Mouse (Mus musculus): ENCODE results near the gene Cobl.

Cobl gene

GRCm38 (mm10) chr11:12444215-12444614 is 20.5 kb downstream of the Cobl start:
- no peak for DNase-seq (ENCODE audit: low read depth)

- no peak for DNase-seq (ENCODE audit: low read depth)
Observed at GRCm38 (mm10) chr11:12443614-12444013, 21.1 kb downstream of the Cobl start.

DNA sequence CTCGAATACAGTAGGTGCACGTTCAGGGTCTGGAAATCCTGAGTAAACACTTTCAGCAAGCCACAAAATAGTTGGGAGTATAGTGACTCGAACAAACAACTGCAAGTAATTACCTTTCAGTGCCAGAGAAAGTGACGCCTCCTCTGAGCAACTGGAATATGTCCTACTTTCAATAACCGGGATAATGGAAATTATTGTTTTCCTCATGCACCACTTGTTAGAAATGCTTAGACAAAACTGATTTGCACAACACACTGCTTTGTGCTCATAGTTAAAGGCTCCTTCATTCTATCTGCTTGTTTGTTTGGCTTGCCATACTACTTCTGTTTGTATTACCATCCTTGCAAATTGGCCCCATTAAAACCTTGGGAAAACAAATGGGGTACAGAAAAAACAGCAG is 21.6 kb downstream of the Cobl start:
- no peak for DNase-seq (ENCODE audit: low read depth)

- DNase-seq (ENCODE audit: low read depth): no peak
Observed at GRCm38 (mm10) chr11:12442283-12442682, 22.5 kb downstream of the Cobl start.

- DNase-seq (ENCODE audit: low read depth): no peak
Observed at GRCm38 (mm10) chr11:12435905-12436304, 28.9 kb downstream of the Cobl start.

DNA sequence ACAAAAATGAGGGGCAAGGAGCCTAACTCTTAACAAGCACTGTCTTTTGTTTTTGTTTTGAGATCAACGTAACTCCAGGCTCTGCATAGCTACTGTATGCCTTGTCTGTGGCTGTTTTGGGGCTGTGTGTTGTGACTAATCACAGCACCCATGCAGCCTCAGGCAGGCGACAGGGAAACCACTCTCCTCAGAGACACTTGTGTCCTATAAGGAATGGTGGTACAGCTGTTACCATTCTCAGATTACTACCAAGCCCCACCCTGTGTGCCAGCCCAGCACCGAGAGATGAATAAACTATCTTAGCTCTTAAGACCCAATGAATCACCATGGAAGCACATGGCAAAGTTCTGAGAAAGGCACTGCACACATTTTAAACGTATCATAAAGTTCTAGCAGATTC is 29.7 kb downstream of the Cobl start:
- DNase-seq (ENCODE audit: low read depth): no peak

DNA sequence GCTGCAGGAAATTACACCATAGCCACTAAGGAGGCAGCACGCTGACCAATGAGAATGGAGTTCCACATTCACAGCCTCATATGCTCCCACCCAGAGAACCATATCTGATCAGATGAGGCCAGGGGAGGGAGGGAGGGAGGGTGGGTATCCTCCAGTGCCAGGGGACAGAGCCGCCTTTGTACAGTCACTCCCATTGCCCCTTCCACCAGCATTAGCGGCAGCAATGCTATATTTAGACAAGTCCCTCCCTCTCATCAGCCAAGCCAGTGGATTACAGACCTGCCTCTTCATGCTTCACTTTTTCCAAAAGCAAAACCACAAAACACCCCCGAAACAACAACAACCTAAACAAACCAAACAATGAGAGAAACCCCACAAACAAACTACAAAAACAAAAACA is 30.2 kb downstream of the Cobl start:
- DNase-seq (ENCODE audit: low read depth): no peak

GRCm38 (mm10) chr11:12431911-12432310 is 32.8 kb downstream of the Cobl start:
- no peak for DNase-seq (ENCODE audit: low read depth)

DNA sequence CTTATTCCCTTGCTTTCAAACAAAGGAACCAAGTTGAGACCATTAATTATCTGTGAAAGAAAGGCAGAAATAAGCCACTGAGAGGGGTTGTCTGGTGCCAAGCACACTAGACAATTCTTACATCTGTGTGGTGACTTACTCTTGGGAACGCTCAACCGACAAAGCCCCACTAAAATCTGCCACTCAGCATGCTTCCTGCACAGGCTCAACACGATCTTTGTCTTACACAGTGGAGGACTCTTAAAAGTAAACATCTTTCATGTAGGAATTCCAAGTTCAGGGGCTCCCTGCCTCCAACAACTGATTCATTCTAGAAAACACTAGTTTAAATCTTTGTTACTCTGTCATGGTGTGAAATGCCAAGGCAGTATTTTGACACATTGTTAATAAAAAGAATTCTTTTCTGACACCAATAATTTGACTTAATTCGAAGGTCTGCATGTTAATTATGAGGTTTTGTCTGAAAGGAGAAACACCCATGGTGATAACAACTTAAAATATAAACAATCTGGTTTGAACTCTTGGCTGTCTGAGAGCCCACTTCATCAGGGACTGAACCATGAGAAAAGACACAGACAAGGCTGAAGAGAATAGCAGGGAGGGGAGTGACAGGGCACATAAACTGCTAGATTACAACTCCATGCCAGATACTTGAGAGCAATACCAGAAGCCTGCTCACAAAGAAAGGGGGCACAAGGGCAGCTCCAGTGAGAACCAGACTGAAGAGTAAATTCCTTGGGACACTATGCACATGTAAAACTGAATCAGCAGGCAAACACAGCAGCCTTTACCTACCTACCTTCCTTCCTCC is 34.3 kb downstream of the Cobl start:
- no peak for DNase-seq (ENCODE audit: low read depth)

DNA sequence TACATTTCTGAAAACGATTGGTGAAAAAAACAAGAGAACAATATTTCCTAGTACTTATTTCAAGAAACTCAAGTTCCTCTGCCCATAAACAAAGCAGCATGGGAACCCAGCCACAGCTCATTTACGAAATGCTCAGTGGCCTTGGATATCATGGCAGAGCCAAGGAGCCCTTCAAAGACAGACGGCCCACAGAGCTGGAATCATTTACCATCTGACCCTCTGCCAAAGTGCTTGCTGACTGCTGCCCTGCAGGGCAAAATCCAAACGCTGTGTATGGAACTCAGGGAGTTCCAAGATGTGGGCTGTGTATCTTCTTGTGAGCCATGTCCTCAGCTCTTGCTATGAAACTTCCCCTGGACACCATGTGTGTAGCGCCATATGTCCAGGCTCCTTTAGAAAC is 38.0 kb downstream of the Cobl start:
- DNase-seq (ENCODE audit: low read depth): no peak

DNA sequence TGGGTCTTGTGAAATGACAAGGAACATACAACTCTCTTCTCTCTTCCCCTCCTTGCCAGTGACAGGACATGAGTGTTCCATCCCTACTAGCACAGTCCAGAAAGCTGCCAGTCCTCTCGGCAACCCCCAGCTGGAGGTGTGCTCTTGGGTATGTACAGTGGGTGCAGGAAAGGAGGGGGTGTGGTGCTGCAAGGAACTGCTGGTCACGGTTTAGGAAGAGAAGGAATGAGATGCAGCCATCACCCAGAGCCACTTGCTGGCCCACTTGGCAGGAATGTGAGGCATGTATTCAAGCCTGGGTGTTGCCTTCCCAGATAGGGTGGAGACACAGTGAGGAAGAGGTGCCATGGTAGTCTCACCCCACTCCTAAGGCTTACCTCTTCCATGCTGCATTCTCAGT is 40.6 kb downstream of the Cobl start:
- no peak for DNase-seq (ENCODE audit: low read depth)

- DNase-seq (ENCODE audit: low read depth): no peak
Observed at GRCm38 (mm10) chr11:12421183-12421582, 43.6 kb downstream of the Cobl start.

- DNase-seq (ENCODE audit: low read depth): no peak
Observed at GRCm38 (mm10) chr11:12420146-12420545, 44.6 kb downstream of the Cobl start.

DNA sequence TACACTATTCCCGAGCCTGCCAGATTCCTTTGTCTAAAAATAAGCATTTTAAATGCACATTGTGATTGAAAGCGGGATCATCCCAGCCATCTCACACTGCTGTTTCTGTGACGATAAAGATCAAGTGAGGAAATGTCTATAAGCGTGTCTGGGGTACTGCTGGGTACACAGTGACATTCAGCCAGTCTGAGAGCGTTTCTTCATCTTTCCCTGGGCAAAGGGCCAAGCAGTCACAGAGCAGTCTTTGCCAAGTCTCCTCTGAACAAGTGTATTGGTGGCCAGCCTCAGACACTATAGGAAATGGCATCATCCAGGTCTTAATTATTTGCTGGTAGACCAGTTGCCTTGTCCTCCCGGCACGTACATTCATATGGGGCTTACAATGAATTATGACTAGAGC is 47.9 kb downstream of the Cobl start:
- no peak for DNase-seq (ENCODE audit: low read depth)

- no peak for DNase-seq (ENCODE audit: low read depth)
Observed at GRCm38 (mm10) chr11:12415329-12415728, 49.4 kb downstream of the Cobl start.

DNA sequence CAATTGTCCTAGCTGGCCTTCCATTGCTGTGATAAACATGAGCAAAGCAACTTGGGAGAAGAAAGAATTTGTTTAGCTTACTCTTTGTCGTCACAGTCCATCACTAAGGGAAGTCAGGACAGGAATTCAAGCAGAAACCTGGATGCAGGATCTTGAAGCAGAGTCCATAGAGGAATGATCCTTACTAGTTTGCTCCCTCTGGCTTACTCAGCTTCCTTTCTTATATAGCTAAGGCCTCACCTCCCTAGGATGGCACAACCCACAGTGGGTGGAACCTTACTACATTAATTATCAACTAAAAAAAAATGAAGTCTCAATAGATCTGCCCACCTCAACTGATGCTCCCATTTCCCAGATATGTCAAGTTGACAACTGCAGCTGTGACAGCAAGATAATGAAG is 52.8 kb downstream of the Cobl start:
- DNase-seq (ENCODE audit: low read depth): no peak

GRCm38 (mm10) chr11:12411075-12411807 is 53.5 kb downstream of the Cobl start:
- no peak for DNase-seq (ENCODE audit: low read depth)

GRCm38 (mm10) chr11:12409463-12409862 is 55.3 kb downstream of the Cobl start:
- DNase-seq (ENCODE audit: low read depth): no peak

- no peak for DNase-seq (ENCODE audit: low read depth)
Observed at GRCm38 (mm10) chr11:12407834-12408233, 56.9 kb downstream of the Cobl start.

GRCm38 (mm10) chr11:12399903-12400302 is 64.9 kb downstream of the Cobl start:
- no peak for DNase-seq (ENCODE audit: low read depth)

- DNase-seq (ENCODE audit: low read depth): no peak
Observed at GRCm38 (mm10) chr11:12396196-12396595, 68.6 kb downstream of the Cobl start.

DNA sequence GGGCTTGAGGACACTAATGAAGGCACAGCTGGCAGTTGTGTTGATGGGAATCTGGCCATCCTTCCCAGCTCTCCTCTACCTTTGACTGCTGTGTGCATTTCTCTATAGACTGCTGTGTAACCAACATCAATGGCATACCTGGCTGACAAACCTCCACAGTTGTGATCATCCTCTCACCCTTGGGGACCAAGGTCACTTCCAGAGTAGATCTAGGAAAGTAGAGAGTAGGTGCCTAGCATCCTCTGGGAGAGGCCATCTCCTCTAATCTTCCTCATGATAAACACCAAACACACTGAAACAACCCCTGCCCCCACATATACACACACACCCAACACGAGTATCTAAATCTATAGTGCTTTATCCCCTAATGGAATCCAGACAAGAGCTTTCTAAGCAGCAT is 70.1 kb downstream of the Cobl start:
- no peak for DNase-seq (ENCODE audit: low read depth)

DNA sequence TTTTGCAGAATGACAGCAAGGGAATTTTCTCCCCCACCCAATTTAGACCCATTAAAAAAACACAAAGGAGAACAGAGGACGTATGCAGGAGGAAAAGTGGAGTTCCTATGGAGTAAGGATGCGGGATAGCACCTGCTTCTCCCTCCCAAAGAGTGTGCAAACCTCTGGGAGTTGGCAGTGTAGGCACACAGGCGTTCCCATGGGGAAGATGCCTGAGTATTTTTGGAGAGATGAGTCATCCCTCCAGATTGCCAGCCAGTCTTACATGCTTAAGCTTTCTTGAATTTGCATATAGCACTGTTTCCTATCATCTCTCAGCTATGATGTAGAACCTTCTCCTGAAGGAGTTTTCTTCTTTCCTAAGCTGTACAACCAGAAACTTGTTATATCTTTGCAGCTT is 70.6 kb downstream of the Cobl start:
- DNase-seq (ENCODE audit: low read depth): no peak

DNA sequence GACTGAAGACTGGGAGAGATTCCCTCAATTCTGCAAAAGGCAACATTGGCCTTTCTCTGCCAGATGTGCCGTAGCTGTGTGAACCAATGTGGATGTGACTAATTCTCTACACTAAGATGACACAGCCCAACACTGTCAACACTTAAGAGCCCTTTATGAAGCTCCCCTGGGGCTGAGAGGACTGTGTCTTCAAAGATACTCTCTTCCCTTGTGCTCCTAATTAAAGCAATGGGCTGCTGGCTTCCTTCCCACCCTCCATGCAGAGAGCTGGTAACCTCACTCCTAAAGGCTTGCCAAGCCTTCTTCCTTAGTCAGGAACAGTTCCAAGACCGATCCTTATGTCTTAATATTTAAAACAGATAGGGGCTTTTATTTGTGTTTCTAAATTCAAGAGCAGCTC is 79.9 kb downstream of the Cobl start:
- no peak for DNase-seq (ENCODE audit: low read depth)
